Mouse (Mus musculus) spleen, adult 2 months (tissue): ENCODE results near the gene Rhno1. TPM values are rescaled to one million over a fixed set of nuclear protein-coding genes. Genes with fewer than 3 reads are reported as not detected.

Source experiments
- DNase-seq, 2 experiments: peaks; one replicate each; pipeline versions ENCODE4 v3.0.0 to v3.0.0-alpha.2; 2012 to 2021; ENCODE audit warnings: low spot score in 2 of 2, low read depth in 1 of 2
- H3K27ac ChIP-seq: fragments of 200-500 bp; 2 replicates; pipeline ENCODE4 v1.5.1; 2012; ENCODE audit warnings: low read length, inconsistent platforms; ENCODE audit not compliant: insufficient read depth
- H3K27me3 ChIP-seq: fragments of 200-500 bp; 2 replicates; pipeline ENCODE4 v1.6.1; 2012; ENCODE audit warnings: mild to moderate bottlenecking, moderate library complexity, low read length, inconsistent platforms; ENCODE audit not compliant: control insufficient read depth, insufficient read depth
- H3K36me3 ChIP-seq: fragments of 200-500 bp; 2 replicates; pipeline ENCODE4 v1.6.1; 2012; ENCODE audit warnings: mild to moderate bottlenecking, low read length, inconsistent platforms; ENCODE audit not compliant: control insufficient read depth, insufficient read depth
- H3K4me1 ChIP-seq: fragments of 200-500 bp; 2 replicates; pipeline ENCODE4 v1.6.1; 2011; ENCODE audit warnings: inconsistent platforms; ENCODE audit not compliant: control insufficient read depth, insufficient read depth, insufficient read length
- H3K4me3 ChIP-seq: fragments of 200-500 bp; 2 replicates; pipeline ENCODE4 v1.5.1; 2011; ENCODE audit warnings: mild to moderate bottlenecking, inconsistent platforms; ENCODE audit not compliant: insufficient read depth, insufficient read length; ENCODE audit errors: extremely low read depth
- CTCF ChIP-seq: fragments of 200-500 bp; IDR thresholded peaks from 2 replicates; pipeline ENCODE4 v1.5.1; 2011; ENCODE audit warnings: mild to moderate bottlenecking, inconsistent platforms; ENCODE audit not compliant: insufficient read depth, insufficient read length, insufficient replicate concordance; ENCODE audit errors: extremely low read depth
- POLR2A ChIP-seq: fragments of 200-500 bp; IDR thresholded peaks from 2 replicates; pipeline ENCODE4 v1.6.1; 2011; ENCODE audit warnings: low read depth, low read length, inconsistent platforms
- WGBS: fragments of 180-500 bp; shearing (Covaris S2); methylation state at CpG from one replicate; pipeline ENCODE4 v1.1.7; 2018; 5-methylcytosine and 5-hydroxymethylcytosine counted together
- polyA plus RNA-seq: library from polyadenylated mRNA; depleted of rRNA; stranded (reverse); fragments of >200 nt; gene quantifications from 2 replicates; pipeline ENCODE4 v1.2.3, GENCODE M21; 2012

Gene Rhno1
- polyA plus RNA-seq, 1 experiment = 16.0 TPM

- H3K27ac ChIP-seq = no peak overlapping the region
- no peak for DNase-seq
- H3K36me3 ChIP-seq = no peaks in the 10 kb centered on the region
- H3K4me1 ChIP-seq = peaks cover 14% of the 10 kb centered on the region; the same call in 1 of the 2 replicates
- H3K4me3 ChIP-seq = no peak overlapping the region
- H3K27me3 ChIP-seq = no peaks in the 10 kb centered on the region
- 67% methylated on average over 16 of the region's 16 CpGs for WGBS
- no peak for TF ChIP-seq POLR2A
- no peak for TF ChIP-seq CTCF
Measured at GRCm38 (mm10) chr6:128379636-128380035, 16.9 kb upstream of the Rhno1 start.

DNA sequence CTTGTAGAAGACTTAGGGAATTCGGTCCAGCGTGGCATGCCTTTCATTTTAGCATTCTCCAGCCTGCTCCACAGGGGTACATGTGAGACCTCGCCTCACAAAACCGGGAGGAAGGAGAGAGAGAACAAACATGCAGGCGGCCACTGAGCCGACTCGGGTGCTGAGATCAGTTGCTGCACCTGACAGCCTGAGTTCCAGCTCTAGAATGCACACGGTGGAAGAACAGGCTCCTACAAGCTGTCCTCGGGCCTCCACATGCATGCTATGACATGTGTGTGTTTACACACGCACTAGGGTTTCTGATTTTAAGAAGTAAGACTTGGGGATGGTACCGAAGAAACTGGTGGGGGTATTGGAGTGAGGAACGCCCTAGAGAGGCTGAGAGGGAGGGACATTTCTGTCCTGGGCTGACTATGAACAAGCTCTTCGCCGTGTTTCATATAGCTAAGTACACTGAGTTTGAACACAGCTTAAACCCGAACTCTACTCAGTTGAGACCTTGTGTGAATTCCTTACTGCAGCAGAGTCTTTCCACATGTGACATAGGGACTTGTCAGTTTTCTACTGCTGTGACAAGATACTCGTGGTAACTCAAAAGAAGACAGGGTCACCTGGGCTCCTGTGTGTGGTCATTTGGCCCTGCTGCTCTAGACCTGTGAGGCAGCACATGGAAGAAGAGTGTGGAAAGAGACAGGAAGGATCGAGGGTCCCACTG, 13.8 kb upstream of the Rhno1 start:
- H3K4me3 ChIP-seq = no peak overlapping the region
- 95% methylated on average over 17 of the region's 17 CpGs for WGBS
- DNase-seq = no peak
- H3K27ac ChIP-seq = no peak overlapping the region
- H3K36me3 ChIP-seq = peaks cover 8% of the 10 kb centered on the region
- H3K4me1 ChIP-seq = peaks cover 7% of the 10 kb centered on the region; the same call in 1 of the 2 replicates
- TF ChIP-seq POLR2A (no peak), CTCF (no peak)
- no peaks in the 10 kb centered on the region for H3K27me3 ChIP-seq

- TF ChIP-seq POLR2A = no peak
- TF ChIP-seq CTCF = no peak
- WGBS = 88% methylated on average over 6 of the region's 6 CpGs
- Histone ChIP-seq H3K4me3 (no peak within 1 kb of the TSS), H3K27me3 (no peaks in the 10 kb centered on the region), H3K27ac (no peak within 1 kb of the TSS), H3K4me1 (peaks cover 5% of the 10 kb centered on the region; the same call in 1 of the 2 replicates), H3K36me3 (peaks cover 8% of the 10 kb centered on the region)
- no peak for DNase-seq
Measured at GRCm38 (mm10) chr6:128375192-128375591, 12.5 kb upstream of the Rhno1 start, which contains the start of the genes Tex52 and Gm44596. Gene Tex52, plus strand, starts transcription at chr6:128375456. Gene Gm44596, plus strand, starts transcription at chr6:128375503.

DNA sequence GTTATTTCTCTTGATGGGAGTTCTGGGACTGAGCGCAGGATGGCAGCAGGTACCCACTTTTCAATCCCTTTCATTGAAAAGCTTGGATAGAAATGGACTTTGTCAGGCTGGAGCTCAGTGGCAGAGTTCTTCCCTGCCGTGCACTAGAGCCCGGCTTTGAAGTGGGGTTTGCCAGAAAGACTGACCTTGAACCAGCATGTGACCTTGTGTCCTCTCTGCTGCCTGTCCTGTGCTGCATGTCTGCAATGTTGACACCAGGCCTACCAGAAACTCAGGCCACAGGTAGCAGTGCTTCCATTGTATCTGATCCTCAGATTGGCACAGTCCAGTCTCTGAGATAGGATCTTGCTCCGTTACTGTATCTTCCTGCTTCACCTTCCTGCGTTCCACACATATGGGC, 7.3 kb upstream of the Rhno1 start:
- WGBS = 98% methylated on average over 5 of the region's 5 CpGs
- H3K4me1 ChIP-seq = no peaks in the 10 kb centered on the region
- peaks cover 8% of the 10 kb centered on the region for H3K36me3 ChIP-seq
- H3K27me3 ChIP-seq = no peaks in the 10 kb centered on the region
- no peak overlapping the region for H3K4me3 ChIP-seq
- H3K27ac ChIP-seq = no peak overlapping the region
- no peak for DNase-seq
- no peak for TF ChIP-seq POLR2A
- TF ChIP-seq CTCF = no peak

DNA sequence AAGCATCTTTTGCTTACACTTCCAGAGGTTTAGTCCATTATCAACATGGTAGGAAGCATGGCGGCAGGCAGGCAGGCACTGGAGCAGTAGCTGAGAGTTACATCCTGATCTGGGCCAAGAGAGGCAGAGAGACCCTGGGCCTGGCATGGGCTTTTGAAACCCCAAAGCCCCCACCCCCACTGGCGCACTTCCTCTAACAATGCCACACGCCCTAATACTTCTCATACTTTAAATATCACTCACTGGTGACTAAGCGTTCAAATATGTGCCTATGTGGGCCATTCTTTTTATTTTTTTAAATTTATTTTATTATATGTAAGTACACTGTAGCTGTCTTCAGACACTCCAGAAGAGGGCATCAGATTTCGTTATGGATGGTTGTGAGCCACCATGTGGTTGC, 3.8 kb upstream of the Rhno1 start:
- Histone ChIP-seq H3K4me1 (0 out of 2 replicates have a peak, but pooled peaks cover 3% of the 10 kb centered on the region), H3K4me3 (no peak overlapping the region), H3K27ac (no peak overlapping the region), H3K27me3 (no peaks in the 10 kb centered on the region), H3K36me3 (no peaks in the 10 kb centered on the region)
- TF ChIP-seq CTCF (no peak), POLR2A (no peak)
- no peak for DNase-seq
- 89% methylated on average over 5 of the region's 5 CpGs for WGBS

GRCm38 (mm10) chr6:128364721-128365120, 2.0 kb upstream of the Rhno1 start:
- Histone ChIP-seq H3K27ac (no peak overlapping the region), H3K4me3 (no peak overlapping the region), H3K27me3 (no peaks in the 10 kb centered on the region), H3K4me1 (0 out of 2 replicates have a peak, but pooled peaks cover 3% of the 10 kb centered on the region), H3K36me3 (no peaks in the 10 kb centered on the region)
- 72% methylated on average over 6 of the region's 6 CpGs for WGBS
- DNase-seq = no peak
- no peak for TF ChIP-seq POLR2A
- TF ChIP-seq CTCF = no peak
